Mouse (Mus musculus) midbrain, embryonic 12.5 days (tissue): Measurements from ENCODE around the gene Lrrc73. TPM values are rescaled to one million over a fixed set of nuclear protein-coding genes. Genes with fewer than 3 reads are reported as not detected.

ENCODE experiments used
- ATAC-seq: fragments of 200-750 bp; cut with Nextera tagmentation; 2 replicates; pipeline ENCODE4 v1.8.0; 2017; ENCODE audit warnings: low read depth, moderate TSS enrichment, moderate library complexity; ENCODE audit not compliant: low FRiP score
- H3K27ac ChIP-seq: fragments of 300-500 bp; sonication (generic); replicated peaks from 2 replicates; pipeline ENCODE4 v1.5.1; 2016; ENCODE audit warnings: mild to moderate bottlenecking
- H3K27me3 ChIP-seq: fragments of 300-500 bp; sonication (generic); 2 replicates; pipeline ENCODE4 v1.6.1; 2016; ENCODE audit warnings: mild to moderate bottlenecking
- H3K36me3 ChIP-seq: fragments of 300-500 bp; sonication (generic); 2 replicates; pipeline ENCODE4 v1.6.1; 2016
- H3K4me1 ChIP-seq: fragments of 300-500 bp; sonication (generic); 2 replicates; pipeline ENCODE4 v1.6.1; 2016
- H3K4me2 ChIP-seq: fragments of 300-500 bp; sonication (generic); replicated peaks from 2 replicates; pipeline ENCODE4 v1.6.1; 2016; ENCODE audit warnings: mild to moderate bottlenecking, moderate library complexity
- H3K4me3 ChIP-seq: fragments of 300-500 bp; sonication (generic); 2 replicates; pipeline ENCODE4 v1.5.1; 2016; ENCODE audit warnings: mild to moderate bottlenecking
- H3K9ac ChIP-seq: fragments of 300-500 bp; sonication (generic); replicated peaks from 2 replicates; pipeline ENCODE4 v1.6.1; 2016; ENCODE audit warnings: mild to moderate bottlenecking, moderate library complexity
- H3K9me3 ChIP-seq: fragments of 300-500 bp; sonication (generic); 2 replicates; pipeline ENCODE4 v1.6.1; 2016; ENCODE audit warnings: mild to moderate bottlenecking
- WGBS: fragments of 180-500 bp; shearing (Covaris S2); methylation state at CpG from one replicate; pipeline ENCODE4 v1.1.7; 2016; 5-methylcytosine and 5-hydroxymethylcytosine counted together
- polyA plus RNA-seq: library from polyadenylated mRNA; unstranded; fragments of >200 nt; fragmentation: Nextera tagmentation; extraction: Ambion mirVana; gene quantifications from 2 replicates; pipeline ENCODE4 v1.2.1, GENCODE M21; 2016

Gene Lrrc73
- 3.3 and 4.2 TPM in 2 replicates for polyA plus RNA-seq

DNA sequence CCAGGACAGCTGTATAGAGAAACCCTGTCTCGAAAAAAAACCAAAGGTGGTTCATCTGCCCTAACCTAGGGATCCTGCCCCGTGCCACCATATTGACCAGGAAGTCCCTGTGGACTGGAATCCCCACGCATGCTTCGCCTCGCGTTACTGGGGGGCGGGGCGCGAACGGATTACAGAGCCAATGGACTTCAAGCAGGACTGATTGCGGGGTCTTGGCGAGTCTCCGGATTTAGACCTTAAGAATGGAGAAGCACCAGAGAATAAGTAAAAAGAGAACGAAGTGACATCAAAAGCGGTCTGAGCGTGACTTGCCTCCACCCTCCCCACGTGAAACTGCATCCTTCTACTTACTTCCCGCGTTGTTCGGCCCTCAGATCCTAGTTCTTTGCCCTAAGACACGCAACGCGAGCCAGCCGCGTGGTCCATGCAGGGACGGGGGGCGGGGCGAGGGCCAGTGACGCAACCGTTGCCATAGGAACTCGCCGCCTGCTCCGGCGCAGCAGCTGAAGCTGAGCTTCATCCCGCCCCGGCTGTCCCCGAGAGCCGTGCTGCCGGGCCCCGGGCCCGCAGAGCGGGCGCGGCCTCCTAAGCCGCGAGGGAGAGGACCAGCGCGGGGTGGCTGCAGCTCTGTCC, at the start of gene Lrrc73:
Lrrc73 (plus strand) TSS at position 80 of the 633 bp plus-strand sequence.
- Histone ChIP-seq H3K4me2 (peak within 1 kb of the TSS; percentile 98), H3K27ac (peak within 1 kb of the TSS; percentile 69; the same call in 1 of the 2 replicates), H3K27me3 (peaks cover 21% of the 10 kb centered on the region), H3K4me3 (peak within 1 kb of the TSS; percentile 76), H3K9ac (peak within 1 kb of the TSS; percentile 75), H3K36me3 (peaks cover 50% of the 10 kb centered on the region), H3K4me1 (peaks cover 28% of the 10 kb centered on the region), H3K9me3 (no peaks in the 10 kb centered on the region)
- peak; percentile 84 for ATAC-seq
- 2% methylated on average over 42 of the region's 48 CpGs for WGBS

GRCm38 (mm10) chr17:46206676-46207075, 46.7 kb upstream of the Lrrc73 start:
- no peak for ATAC-seq
- H3K9me3 ChIP-seq, result no peaks in the 10 kb centered on the region
- H3K27me3 ChIP-seq, result no peaks in the 10 kb centered on the region
- no peak overlapping the region for H3K27ac ChIP-seq
- no peak overlapping the region for H3K4me3 ChIP-seq
- no peak overlapping the region for H3K4me2 ChIP-seq
- H3K36me3 ChIP-seq, result peaks cover 68% of the 10 kb centered on the region
- H3K4me1 ChIP-seq, result peaks cover 18% of the 10 kb centered on the region
- H3K9ac ChIP-seq, result no peak overlapping the region

DNA sequence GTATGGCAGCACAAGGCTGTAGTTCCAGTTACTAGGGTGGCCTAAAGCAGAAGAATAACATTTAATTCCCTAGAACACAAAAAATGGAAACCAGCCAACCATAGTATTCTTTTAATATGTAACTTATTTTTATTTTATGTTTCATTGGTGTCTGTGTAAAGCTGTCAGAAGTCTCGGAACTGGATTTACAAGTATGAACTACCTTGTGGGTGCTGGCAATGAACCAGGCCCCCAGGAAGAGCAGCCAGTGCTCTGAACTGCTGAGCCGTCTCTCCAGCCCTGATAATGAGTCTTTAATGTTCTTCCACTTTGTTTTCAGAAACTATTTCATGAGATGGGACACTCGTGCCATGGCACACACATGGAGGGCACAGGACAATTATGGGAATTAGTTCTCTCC, 42.8 kb upstream of the Lrrc73 start:
- WGBS, result 92% methylated on average over 3 of the region's 3 CpGs
- Histone ChIP-seq H3K4me2 (no peak overlapping the region), H3K4me1 (no peaks in the 10 kb centered on the region), H3K9me3 (no peaks in the 10 kb centered on the region), H3K27ac (no peak overlapping the region), H3K36me3 (peaks cover 95% of the 10 kb centered on the region), H3K9ac (no peak overlapping the region), H3K27me3 (no peaks in the 10 kb centered on the region), H3K4me3 (no peak overlapping the region)
- ATAC-seq, result no peak

- ATAC-seq, result no peak
- Histone ChIP-seq H3K9me3 (no peaks in the 10 kb centered on the region), H3K9ac (no peak overlapping the region), H3K4me2 (no peak overlapping the region), H3K27ac (no peak overlapping the region), H3K4me3 (no peak overlapping the region), H3K4me1 (no peaks in the 10 kb centered on the region), H3K27me3 (no peaks in the 10 kb centered on the region), H3K36me3 (peaks cover 94% of the 10 kb centered on the region)
- WGBS, result 94% methylated on average over 3 of the region's 3 CpGs
Measured at GRCm38 (mm10) chr17:46221601-46222000, 31.7 kb upstream of the Lrrc73 start.

DNA sequence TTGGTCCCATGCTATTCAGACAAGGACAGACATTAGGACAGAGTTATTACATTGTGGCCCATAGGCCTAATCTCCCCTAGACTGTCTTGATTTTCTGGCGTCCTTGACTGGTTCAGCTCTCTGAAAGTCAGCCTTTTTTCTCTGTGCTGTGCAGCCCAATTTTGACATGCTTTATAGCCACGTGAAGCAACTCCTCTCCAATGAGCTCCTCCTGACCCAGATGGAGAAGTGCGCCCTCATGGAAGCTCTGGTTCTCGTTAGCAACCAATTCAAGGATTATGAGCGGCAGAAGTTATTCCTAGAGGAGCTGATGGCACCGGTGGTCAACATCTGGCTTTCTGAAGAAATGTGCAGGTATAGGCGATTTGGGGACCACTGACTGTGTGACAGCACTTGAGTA, 25.8 kb upstream of the Lrrc73 start:
- no peak for ATAC-seq
- H3K9ac ChIP-seq, result no peak overlapping the region
- H3K36me3 ChIP-seq, result peaks cover 97% of the 10 kb centered on the region
- H3K4me1 ChIP-seq, result no peaks in the 10 kb centered on the region
- 88% methylated on average over 7 of the region's 7 CpGs for WGBS
- no peak overlapping the region for H3K4me2 ChIP-seq
- no peaks in the 10 kb centered on the region for H3K27me3 ChIP-seq
- no peaks in the 10 kb centered on the region for H3K9me3 ChIP-seq
- H3K4me3 ChIP-seq, result no peak overlapping the region
- no peak overlapping the region for H3K27ac ChIP-seq

- no peak overlapping the region for H3K27ac ChIP-seq
- H3K27me3 ChIP-seq, result no peaks in the 10 kb centered on the region
- no peak overlapping the region for H3K4me2 ChIP-seq
- H3K9ac ChIP-seq, result no peak overlapping the region
- H3K4me1 ChIP-seq, result no peaks in the 10 kb centered on the region
- 86% methylated on average over 1 of the region's 1 CpGs for WGBS
- H3K4me3 ChIP-seq, result no peak overlapping the region
- H3K36me3 ChIP-seq, result peaks cover 86% of the 10 kb centered on the region
- no peak for ATAC-seq
- H3K9me3 ChIP-seq, result no peaks in the 10 kb centered on the region
Measured at GRCm38 (mm10) chr17:46236067-46236466, 17.3 kb upstream of the Lrrc73 start.

DNA sequence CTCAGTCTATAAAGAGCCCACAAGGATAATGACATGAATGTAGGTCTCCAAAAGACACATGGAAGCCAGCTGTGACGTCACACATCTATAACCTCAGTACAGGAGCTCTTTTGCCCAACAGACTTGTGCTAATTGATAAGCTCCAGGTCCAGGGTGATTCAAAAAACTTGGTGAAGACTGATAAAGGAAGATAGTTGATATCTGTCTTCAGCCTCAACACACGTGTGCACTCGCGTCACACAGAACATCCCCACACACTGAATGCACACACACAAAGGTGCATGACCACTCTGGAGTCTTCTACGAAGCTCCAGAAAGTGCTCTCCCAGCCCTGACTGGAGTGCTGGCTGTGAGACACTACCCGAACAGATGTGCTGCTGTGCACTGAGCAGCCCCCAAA, 16.3 kb upstream of the Lrrc73 start:
- Histone ChIP-seq H3K4me2 (no peak overlapping the region), H3K4me3 (no peak overlapping the region), H3K36me3 (peaks cover 89% of the 10 kb centered on the region), H3K9ac (no peak overlapping the region), H3K4me1 (no peaks in the 10 kb centered on the region), H3K27me3 (no peaks in the 10 kb centered on the region), H3K27ac (no peak overlapping the region), H3K9me3 (no peaks in the 10 kb centered on the region)
- WGBS, result 91% methylated on average over 6 of the region's 6 CpGs
- ATAC-seq, result no peak

- no peak overlapping the region for H3K4me3 ChIP-seq
- no peak overlapping the region for H3K4me2 ChIP-seq
- H3K4me1 ChIP-seq, result no peaks in the 10 kb centered on the region
- H3K9me3 ChIP-seq, result no peaks in the 10 kb centered on the region
- 88% methylated on average over 5 of the region's 5 CpGs for WGBS
- H3K36me3 ChIP-seq, result peaks cover 89% of the 10 kb centered on the region
- no peak overlapping the region for H3K27ac ChIP-seq
- H3K9ac ChIP-seq, result no peak overlapping the region
- H3K27me3 ChIP-seq, result no peaks in the 10 kb centered on the region
- no peak for ATAC-seq
Measured at GRCm38 (mm10) chr17:46237480-46237879, 15.9 kb upstream of the Lrrc73 start.

DNA sequence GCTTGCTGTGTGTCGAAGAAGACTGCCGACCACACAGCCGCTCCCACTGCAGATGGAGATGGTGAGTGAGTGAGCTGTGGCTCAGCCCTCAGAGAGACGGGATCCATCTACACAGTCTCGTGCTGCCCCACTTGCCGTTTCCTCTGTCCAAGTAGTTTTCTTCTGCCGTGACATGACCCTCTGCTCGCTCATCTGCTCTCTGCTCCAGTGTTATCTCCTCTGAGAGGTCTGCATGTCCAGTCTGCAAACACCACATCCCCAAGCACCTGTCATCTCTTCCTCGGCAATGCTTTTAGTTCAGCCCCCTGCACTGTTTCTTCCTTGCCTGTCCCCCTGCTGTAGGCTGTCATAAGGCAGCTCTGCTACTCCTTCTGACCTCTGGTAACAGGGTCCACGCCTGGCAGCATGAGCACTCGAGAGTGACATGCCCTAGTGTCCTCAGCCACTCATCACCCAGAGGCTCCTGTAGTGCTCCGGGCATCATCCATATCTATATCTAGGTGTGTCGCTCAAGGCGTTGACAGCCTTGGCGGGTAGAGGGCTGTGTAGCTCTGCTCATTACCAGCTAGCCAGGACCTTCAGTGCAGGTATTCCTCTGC, 13.7 kb upstream of the Lrrc73 start:
- ATAC-seq, result no peak
- 90% methylated on average over 15 of the region's 15 CpGs for WGBS

GRCm38 (mm10) chr17:46241471-46241870, 11.9 kb upstream of the Lrrc73 start:
- Histone ChIP-seq H3K4me3 (no peak overlapping the region), H3K9me3 (no peaks in the 10 kb centered on the region), H3K4me1 (peaks cover 3% of the 10 kb centered on the region), H3K9ac (no peak overlapping the region), H3K4me2 (no peak overlapping the region), H3K27ac (no peak overlapping the region), H3K27me3 (no peaks in the 10 kb centered on the region), H3K36me3 (peaks cover 95% of the 10 kb centered on the region)
- WGBS, result 83% methylated on average over 11 of the region's 11 CpGs
- ATAC-seq, result no peak

More for the DNA sequence above, 13.7 kb upstream of the Lrrc73 start:
- no peak overlapping the region for H3K9ac ChIP-seq
- H3K4me1 ChIP-seq, result no peaks in the 10 kb centered on the region
- no peak overlapping the region for H3K27ac ChIP-seq
- peaks cover 90% of the 10 kb centered on the region for H3K36me3 ChIP-seq
- H3K27me3 ChIP-seq, result no peaks in the 10 kb centered on the region
- no peak overlapping the region for H3K4me2 ChIP-seq
- H3K4me3 ChIP-seq, result no peak overlapping the region
- H3K9me3 ChIP-seq, result no peaks in the 10 kb centered on the region

DNA sequence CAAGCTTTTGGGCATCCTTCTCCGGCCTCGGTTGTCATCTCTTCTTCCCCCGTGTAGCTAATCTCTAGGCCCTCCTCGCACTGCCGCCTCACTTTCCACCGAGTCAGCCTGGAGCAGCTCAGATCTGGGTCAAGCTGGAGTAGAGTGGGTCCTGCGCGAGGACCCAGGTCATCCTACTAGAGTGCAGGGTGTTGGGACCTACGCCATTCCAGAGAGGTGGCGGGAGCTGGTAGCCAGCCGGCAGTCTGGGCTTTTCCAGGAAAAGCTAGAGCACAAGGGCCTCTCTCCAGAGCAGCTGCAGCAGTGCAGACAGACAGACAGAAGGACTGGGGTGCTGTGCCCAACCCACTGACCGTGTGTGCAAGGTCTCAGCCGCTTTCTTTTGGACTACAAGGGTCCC, 11.1 kb upstream of the Lrrc73 start:
- peaks cover 10% of the 10 kb centered on the region for H3K4me1 ChIP-seq
- H3K9ac ChIP-seq, result no peak overlapping the region
- H3K4me2 ChIP-seq, result no peak overlapping the region
- H3K9me3 ChIP-seq, result no peaks in the 10 kb centered on the region
- H3K4me3 ChIP-seq, result no peak overlapping the region
- no peaks in the 10 kb centered on the region for H3K27me3 ChIP-seq
- 89% methylated on average over 13 of the region's 13 CpGs for WGBS
- H3K27ac ChIP-seq, result no peak overlapping the region
- peaks cover 87% of the 10 kb centered on the region for H3K36me3 ChIP-seq
- no peak for ATAC-seq

GRCm38 (mm10) chr17:46242993-46243392, 10.3 kb upstream of the Lrrc73 start:
- ATAC-seq, result no peak
- no peak overlapping the region for H3K9ac ChIP-seq
- 90% methylated on average over 4 of the region's 4 CpGs for WGBS
- no peaks in the 10 kb centered on the region for H3K9me3 ChIP-seq
- peaks cover 82% of the 10 kb centered on the region for H3K36me3 ChIP-seq
- H3K4me3 ChIP-seq, result no peak overlapping the region
- no peak overlapping the region for H3K27ac ChIP-seq
- H3K4me2 ChIP-seq, result no peak overlapping the region
- H3K27me3 ChIP-seq, result no peaks in the 10 kb centered on the region
- H3K4me1 ChIP-seq, result peaks cover 10% of the 10 kb centered on the region
